Mouse (Mus musculus): ENCODE measurements around the gene Sept14. TPM values are rescaled to one million over a fixed set of nuclear protein-coding genes. Genes with fewer than 3 reads are reported as not detected.

Sept14 gene
- total RNA-seq, 1 experiment, result 0.27 TPM

DNA sequence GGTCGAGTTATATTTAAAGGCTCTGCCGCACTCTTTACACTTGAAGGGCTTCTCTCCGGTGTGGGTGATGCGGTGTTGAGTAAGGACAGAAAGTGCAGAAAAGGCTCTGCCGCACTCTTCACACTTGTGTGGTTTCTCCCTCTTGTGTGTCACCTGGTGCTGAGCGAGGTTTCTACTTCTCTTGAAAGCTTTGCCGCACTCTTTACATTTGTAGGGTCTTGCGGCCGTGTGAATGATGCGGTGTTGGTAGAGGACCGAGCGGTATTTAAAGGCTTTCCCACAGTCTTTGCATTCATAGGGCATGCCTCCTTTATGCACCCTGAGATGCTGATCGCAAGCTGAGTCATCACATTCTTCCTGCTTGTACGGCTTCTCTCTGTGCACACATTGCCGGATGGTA, 50.4 kb downstream of the Sept14 start:
- no peak for TF ChIP-seq CHD2 (IDR thresholded peaks at IDR 0.05; ENCODE audit: low read depth, low read length)
- no peak for TF ChIP-seq ZNF384 (IDR thresholded peaks at IDR 0.05; ENCODE audit: low read depth, low read length)
- TF ChIP-seq ZC3H11A (IDR thresholded peaks at IDR 0.05; ENCODE audit: borderline replicate concordance, low read depth, low read length), result no peak
- TF ChIP-seq MAFK (IDR thresholded peaks at IDR 0.05; ENCODE audit: insufficient read depth, low read depth, low read length), result 0 out of 2 replicates have a peak, but pooled peaks have one; percentile 22
- TF ChIP-seq HCFC1 (IDR thresholded peaks at IDR 0.05; ENCODE audit: borderline replicate concordance, insufficient read depth, low read length), result no peak
- Histone ChIP-seq H3K9ac (ENCODE audit: insufficient read depth, low read depth, low read length, poor library complexity, severe bottlenecking) (no peak overlapping the region), H3K27ac (ENCODE audit: insufficient read depth, low read depth, low read length, poor library complexity, severe bottlenecking) (no peak overlapping the region), H3K4me1 (ENCODE audit: control insufficient read depth in 2 of 2, insufficient read depth in 2 of 2, low read length in 2 of 2, poor library complexity in 1 of 2) (no peaks in the 10 kb centered on the region), H3K36me3 (ENCODE audit: control insufficient read depth, insufficient read depth, low read length, poor library complexity, severe bottlenecking) (peaks cover 35% of the 10 kb centered on the region), H3K4me3 (ENCODE audit: insufficient read depth in 1 of 2, low read depth in 1 of 2, low read length in 2 of 2, poor library complexity in 1 of 2, severe bottlenecking in 1 of 2) (no peak overlapping the region), H3K9me3 (ENCODE audit: control insufficient read depth, insufficient read depth, low read depth, low read length) (peaks cover 12% of the 10 kb centered on the region; the same call in 1 of the 2 replicates)
- in situ Hi-C loops (cut with MboI; ENCODE audit: low sequenced_read_pairs in 2 of 2, unreplicated experiment in 2 of 2), result no loop called here
- DNase-seq (ENCODE audit: low read depth, low spot score), result no peak

DNA sequence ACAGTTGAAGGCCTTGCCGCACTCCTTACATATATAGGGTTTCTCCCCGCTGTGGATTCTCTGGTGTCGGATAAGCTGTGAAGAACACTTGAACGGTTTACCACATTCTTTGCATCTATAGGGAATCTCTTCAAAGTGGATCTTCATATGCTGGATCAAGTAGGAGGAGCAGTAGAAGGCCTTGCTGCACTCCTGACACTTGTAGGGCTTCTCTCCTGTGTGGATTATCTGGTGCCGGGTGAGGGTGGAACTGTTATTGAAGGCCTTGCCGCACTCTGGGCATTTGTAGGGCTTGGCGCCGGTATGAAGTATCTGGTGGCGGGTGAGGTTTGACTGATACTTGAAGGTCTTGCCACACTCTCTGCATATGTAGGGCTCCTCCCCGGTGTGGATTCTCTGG, 51.3 kb downstream of the Sept14 start:
- Histone ChIP-seq H3K9me3 (ENCODE audit: control insufficient read depth, insufficient read depth, low read depth, low read length) (peaks cover 12% of the 10 kb centered on the region; the same call in 1 of the 2 replicates), H3K36me3 (ENCODE audit: control insufficient read depth, insufficient read depth, low read length, poor library complexity, severe bottlenecking) (peaks cover 35% of the 10 kb centered on the region), H3K27ac (ENCODE audit: insufficient read depth, low read depth, low read length, poor library complexity, severe bottlenecking) (no peak overlapping the region), H3K4me3 (ENCODE audit: insufficient read depth in 1 of 2, low read depth in 1 of 2, low read length in 2 of 2, poor library complexity in 1 of 2, severe bottlenecking in 1 of 2) (no peak overlapping the region), H3K4me1 (ENCODE audit: control insufficient read depth in 2 of 2, insufficient read depth in 2 of 2, low read length in 2 of 2, poor library complexity in 1 of 2) (no peaks in the 10 kb centered on the region), H3K9ac (ENCODE audit: insufficient read depth, low read depth, low read length, poor library complexity, severe bottlenecking) (no peak overlapping the region)
- no peak for DNase-seq (ENCODE audit: low read depth, low spot score)
- TF ChIP-seq MAFK (IDR thresholded peaks at IDR 0.05; ENCODE audit: insufficient read depth, low read depth, low read length) (no peak), CHD2 (IDR thresholded peaks at IDR 0.05; ENCODE audit: low read depth, low read length) (no peak), ZC3H11A (IDR thresholded peaks at IDR 0.05; ENCODE audit: borderline replicate concordance, low read depth, low read length) (no peak), ZNF384 (IDR thresholded peaks at IDR 0.05; ENCODE audit: low read depth, low read length) (no peak), HCFC1 (IDR thresholded peaks at IDR 0.05; ENCODE audit: borderline replicate concordance, insufficient read depth, low read length) (no peak)
- in situ Hi-C loops (cut with MboI; ENCODE audit: low sequenced_read_pairs in 2 of 2, unreplicated experiment in 2 of 2), result no loop called here

GRCm38 (mm10) chr5:129650858-129651257, 57.5 kb downstream of the Sept14 start:
- no peak overlapping the region for H3K4me3 ChIP-seq (ENCODE audit: insufficient read depth in 1 of 2, low read depth in 1 of 2, low read length in 2 of 2, poor library complexity in 1 of 2, severe bottlenecking in 1 of 2)
- no peak for TF ChIP-seq ZNF384 (IDR thresholded peaks at IDR 0.05; ENCODE audit: low read depth, low read length)
- no peak for TF ChIP-seq HCFC1 (IDR thresholded peaks at IDR 0.05; ENCODE audit: borderline replicate concordance, insufficient read depth, low read length)
- no peak for TF ChIP-seq CHD2 (IDR thresholded peaks at IDR 0.05; ENCODE audit: low read depth, low read length)
- 0 out of 2 replicates have a peak, but pooled peaks cover 2% of the 10 kb centered on the region for H3K9me3 ChIP-seq (ENCODE audit: control insufficient read depth, insufficient read depth, low read depth, low read length)
- no peak overlapping the region for H3K9ac ChIP-seq (ENCODE audit: insufficient read depth, low read depth, low read length, poor library complexity, severe bottlenecking)
- no peaks in the 10 kb centered on the region; the same call in 1 of the 2 replicates for H3K36me3 ChIP-seq (ENCODE audit: control insufficient read depth, insufficient read depth, low read length, poor library complexity, severe bottlenecking)
- in situ Hi-C loops (cut with MboI; ENCODE audit: low sequenced_read_pairs in 2 of 2, unreplicated experiment in 2 of 2), result no loop called here
- H3K27ac ChIP-seq (ENCODE audit: insufficient read depth, low read depth, low read length, poor library complexity, severe bottlenecking), result no peak overlapping the region
- no peak for DNase-seq (ENCODE audit: low read depth, low spot score)
- no peaks in the 10 kb centered on the region for H3K4me1 ChIP-seq (ENCODE audit: control insufficient read depth in 2 of 2, insufficient read depth in 2 of 2, low read length in 2 of 2, poor library complexity in 1 of 2)

Other genes starting within 250 kb of the Sept14 start
- gene Sfswap, start 207.3 kb downstream of the Sept14 start, total RNA-seq (2012; rRNA removed), result 69.5 and 97.8 TPM in 2 replicates
- 6.7 and 15.8 TPM in 2 replicates for gene Mmp17, start 124.3 kb downstream of the Sept14 start, total RNA-seq (2012; rRNA removed)
- 1.2 and 1.6 TPM in 2 replicates for gene Zfp11, start 38.4 kb downstream of the Sept14 start, total RNA-seq (2012; rRNA removed)
- gene Mrps17, start 7.0 kb upstream of the Sept14 start, total RNA-seq (2012; rRNA removed), result 142 and 147 TPM in 2 replicates
- gene Nipsnap2, start 16.6 kb upstream of the Sept14 start, total RNA-seq (2012; rRNA removed), result 25.1 and 32.3 TPM in 2 replicates
- gene Psph, start 78.9 kb upstream of the Sept14 start, total RNA-seq (2012; rRNA removed), result 54.9 and 83.0 TPM in 2 replicates
- gene Sumf2, start 138.5 kb upstream of the Sept14 start, total RNA-seq (2012; rRNA removed), result 156 and 213 TPM in 2 replicates
- gene Chchd2, start 179.0 kb upstream of the Sept14 start, total RNA-seq (2012; rRNA removed), result 738 and 874 TPM in 2 replicates
- 15.7 and 16.6 TPM in 2 replicates for gene Zbed5, start 187.2 kb upstream of the Sept14 start, total RNA-seq (2012; rRNA removed)
- gene Phkg1, start 190.0 kb upstream of the Sept14 start, total RNA-seq (2012; rRNA removed), result 6.4 and 7.2 TPM in 2 replicates
- gene Nupr1l, start 200.0 kb upstream of the Sept14 start, total RNA-seq (2012; rRNA removed), result 1.1 and 2.9 TPM in 2 replicates
- gene Vkorc1l1, start 233.5 kb upstream of the Sept14 start, total RNA-seq (2012; rRNA removed), result 48.1 and 58.9 TPM in 2 replicates